Mouse (Mus musculus): ENCODE measurements around the gene Lrr1. TPM values are rescaled to one million over a fixed set of nuclear protein-coding genes. Genes with fewer than 3 reads are reported as not detected.
A peak's percentile ranks its signal among the peaks of the same experiment; 100 is the strongest.

Gene Lrr1
- total and polyA plus RNA-seq, 3 experiments, result 14.1 to 23.1 TPM; not detected in 1

DNA sequence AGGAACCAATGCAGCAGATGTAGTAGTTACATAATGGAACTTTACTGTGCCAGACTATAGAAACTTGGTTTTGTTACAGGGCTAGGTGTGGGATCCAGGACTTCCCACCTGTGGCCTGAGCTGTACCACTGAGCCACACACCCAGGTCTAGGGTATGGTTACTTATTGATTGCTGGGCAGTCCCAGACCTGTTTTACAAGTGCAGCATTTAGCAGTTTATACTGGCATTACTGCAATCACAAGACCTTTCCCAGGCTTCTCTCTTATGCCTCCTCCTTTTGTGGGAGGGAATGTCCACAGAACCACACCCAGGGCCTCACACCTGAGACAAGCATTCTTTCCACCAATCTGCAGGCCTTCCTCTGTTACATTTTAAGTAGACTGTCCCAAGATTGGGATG, 30.4 kb downstream of the Lrr1 start:
- TF ChIP-seq TBP (IDR thresholded peaks at IDR 0.05; ENCODE audit: low read depth, low read length), result no peak
- TF ChIP-seq JUND (IDR thresholded peaks at IDR 0.05; ENCODE audit: low read depth, low read length), result no peak
- no peak for TF ChIP-seq CHD1 (IDR thresholded peaks at IDR 0.05; ENCODE audit: low read depth, low read length)
- TF ChIP-seq NRF1 (IDR thresholded peaks at IDR 0.05; ENCODE audit: insufficient read depth, low read depth, low read length, poor library complexity, severe bottlenecking), result no peak
- no peak for TF ChIP-seq MEF2A (IDR thresholded peaks at IDR 0.05; ENCODE audit: extremely low read depth, insufficient replicate concordance, low read depth, low read length, poor library complexity, severe bottlenecking)
- TF ChIP-seq TAL1 (IDR thresholded peaks at IDR 0.05; ENCODE audit: low read length), result no peak
- TF ChIP-seq BHLHE40 (IDR thresholded peaks at IDR 0.05; ENCODE audit: borderline replicate concordance, low read depth, low read length), result no peak
- no peak for TF ChIP-seq ZKSCAN1 (IDR thresholded peaks at IDR 0.05; ENCODE audit: low read depth, low read length)
- TF ChIP-seq UBTF (IDR thresholded peaks at IDR 0.05; ENCODE audit: borderline replicate concordance, insufficient read depth, low read depth, low read length), result no peak
- TF ChIP-seq CTCF (IDR thresholded peaks at IDR 0.05 in 2 of 3, conservative IDR thresholded peaks at IDR 0.05 in 1 of 3; ENCODE audit: control insufficient read depth in 1 of 3, insufficient read depth in 1 of 3, low read depth in 2 of 3, low read length in 3 of 3, poor library complexity in 1 of 3, severe bottlenecking in 1 of 3), result no peak
- no peak overlapping the region for H3K9ac ChIP-seq (ENCODE audit: control insufficient read depth, low read depth, low read length, poor library complexity, severe bottlenecking)

DNA sequence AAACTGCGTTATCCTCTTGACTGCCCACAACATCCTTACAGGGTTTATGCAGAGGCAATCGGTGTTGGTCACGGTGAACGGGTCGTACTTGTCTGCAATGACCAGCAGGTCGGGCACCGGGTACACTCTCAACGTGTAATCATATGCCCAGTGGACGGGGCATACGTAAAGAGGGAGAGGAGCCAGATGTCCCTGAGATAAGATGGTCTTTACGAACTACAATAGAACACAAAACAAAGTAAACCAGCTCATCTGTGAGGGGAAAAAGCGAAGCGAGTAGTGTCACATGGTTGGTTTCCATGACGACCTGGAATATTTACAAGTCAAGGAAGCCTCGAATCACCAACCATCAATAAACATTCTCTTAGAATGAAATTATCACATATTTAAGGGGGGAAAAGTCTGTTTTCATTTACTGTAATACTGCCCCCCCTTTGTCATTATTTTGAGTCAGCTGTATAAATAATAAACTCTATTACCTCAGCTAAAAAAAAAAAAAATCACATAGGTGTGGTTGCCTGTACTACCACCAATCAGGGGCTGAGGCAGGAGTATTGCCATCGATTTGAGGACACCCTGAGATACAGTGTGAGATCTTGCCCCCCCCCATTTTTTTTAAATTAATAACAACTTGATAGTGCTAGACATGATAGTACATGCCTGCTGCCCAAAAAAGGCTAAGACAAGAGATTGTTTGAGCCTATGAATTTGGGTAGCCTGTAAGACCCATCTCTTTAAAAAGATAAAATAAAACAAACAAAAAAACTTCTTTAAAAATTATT, 35.6 kb downstream of the Lrr1 start, which contains the start of gene Gm49384:
Gm49384 (minus strand) TSS at position 216 of the 782 bp plus-strand sequence.
- H3K4me1 ChIP-seq (ENCODE audit: control insufficient read depth in 1 of 2, insufficient read depth in 2 of 2, low read length in 2 of 2), result peaks cover 0 to 8% of the 10 kb centered on the region in 2 experiments; a peak in 2 of 4 replicates
- H3K9ac ChIP-seq (ENCODE audit: control insufficient read depth, low read depth, low read length, poor library complexity, severe bottlenecking), result no peak within 1 kb of the TSS
- DNase-seq (ENCODE audit: low read depth, low spot score), result no peak
- no peaks in the 10 kb centered on the region for H3K27me3 ChIP-seq (ENCODE audit: control insufficient read depth in 1 of 2, insufficient read depth in 2 of 2, low read length in 2 of 2)
- H3K79me2 ChIP-seq (ENCODE audit: control insufficient read depth, insufficient read depth, low read length, poor library complexity), result peaks cover 3% of the 10 kb centered on the region
- H3K27ac ChIP-seq (ENCODE audit: control insufficient read depth, low read depth, low read length), result no peak within 1 kb of the TSS
- H3K4me3 ChIP-seq (ENCODE audit: control insufficient read depth in 1 of 2, insufficient read depth in 1 of 2, low read depth in 2 of 2, low read length in 2 of 2), result no peak within 1 kb of the TSS
- H3K9me3 ChIP-seq (replicated peaks; ENCODE audit: insufficient read depth, low read length), result no peaks in the 10 kb centered on the region
- peaks cover 9 to 14% of the 10 kb centered on the region in 2 experiments for H3K36me3 ChIP-seq (ENCODE audit: control insufficient read depth in 1 of 2, insufficient read depth in 2 of 2, low read length in 2 of 2)
- TF ChIP-seq ZNF384 (IDR thresholded peaks at IDR 0.05; ENCODE audit: low read depth, low read length) (no peak), USF1 (IDR thresholded peaks at IDR 0.05; ENCODE audit: low read depth, low read length) (no peak), MYC (IDR thresholded peaks at IDR 0.05; ENCODE audit: low read depth, low read length) (no peak)

More for the DNA sequence above, 30.4 kb downstream of the Lrr1 start:
- Histone ChIP-seq H3K27ac (ENCODE audit: control insufficient read depth, low read depth, low read length) (no peak overlapping the region), H3K4me3 (ENCODE audit: control insufficient read depth in 1 of 2, insufficient read depth in 1 of 2, low read depth in 2 of 2, low read length in 2 of 2) (peak overlapping the region in 1 of 2 experiments; percentile 89; a peak in 1 of 4 replicates), H3K27me3 (ENCODE audit: control insufficient read depth in 1 of 2, insufficient read depth in 2 of 2, low read length in 2 of 2) (no peaks in the 10 kb centered on the region), H3K79me2 (ENCODE audit: control insufficient read depth, insufficient read depth, low read length, poor library complexity) (peaks cover 43% of the 10 kb centered on the region), H3K9me3 (replicated peaks; ENCODE audit: insufficient read depth, low read length) (no peaks in the 10 kb centered on the region), H3K36me3 (ENCODE audit: control insufficient read depth in 1 of 2, insufficient read depth in 2 of 2, low read length in 2 of 2) (peaks cover 9 to 25% of the 10 kb centered on the region in 2 experiments), H3K4me1 (ENCODE audit: control insufficient read depth in 1 of 2, insufficient read depth in 2 of 2, low read length in 2 of 2) (peaks cover 2 to 15% of the 10 kb centered on the region in 2 experiments)
- no peak for DNase-seq (ENCODE audit: low read depth, low spot score)
